Mouse (Mus musculus) monocyte, adult 5-6 weeks (primary cell): ENCODE measurements around the gene Pde6g. TPM values are rescaled to one million over a fixed set of nuclear protein-coding genes. Genes with fewer than 3 reads are reported as not detected.

Source experiments
- ATAC-seq: fragments of 153-309, 156-312 bp; replicated peaks from 2 replicates; pipeline ENCODE4 v1.8.0; 2017; ENCODE audit warnings: mild to moderate bottlenecking; ENCODE audit not compliant: low TSS enrichment, insufficient number of reproducible peaks, severe bottlenecking, poor library complexity, low FRiP score
- total RNA-seq: library from RNA; stranded (forward); fragments of 200-1000, 200-491, 200-594 nt; gene quantifications from 3 replicates; pipeline ENCODE4 v1.2.3, GENCODE M21; 2017

The Pde6g gene
- 0.29 TPM in 1 of 3 replicates, not detected in the others for total RNA-seq

- no peak for ATAC-seq
Measured at GRCm38 (mm10) chr11:120453306-120453705, at the start of gene Pde6g. Gene Pde6g (minus strand): TSS chr11:120453500.

GRCm38 (mm10) chr11:120501701-120502100 lies 48.4 kb upstream of the Pde6g start:
- no peak for ATAC-seq

- no peak for ATAC-seq
Measured at GRCm38 (mm10) chr11:120501018-120501417, 47.7 kb upstream of the Pde6g start.

- no peak for ATAC-seq
Measured at GRCm38 (mm10) chr11:120500357-120500756, 47.1 kb upstream of the Pde6g start.

GRCm38 (mm10) chr11:120499894-120500293 lies 46.6 kb upstream of the Pde6g start:
- ATAC-seq, result no peak

- no peak for ATAC-seq
Measured at GRCm38 (mm10) chr11:120498891-120499290, 45.6 kb upstream of the Pde6g start.

GRCm38 (mm10) chr11:120498226-120498625 lies 44.9 kb upstream of the Pde6g start:
- no peak for ATAC-seq

GRCm38 (mm10) chr11:120497436-120497835 lies 44.1 kb upstream of the Pde6g start:
- ATAC-seq, result no peak

- ATAC-seq, result no peak
Measured at GRCm38 (mm10) chr11:120493911-120494310, 40.6 kb upstream of the Pde6g start.

- no peak for ATAC-seq
Measured at GRCm38 (mm10) chr11:120493351-120493750, 40.1 kb upstream of the Pde6g start.

- ATAC-seq, result no peak
Measured at GRCm38 (mm10) chr11:120492878-120493203, 39.5 kb upstream of the Pde6g start.

- ATAC-seq, result no peak
Measured at GRCm38 (mm10) chr11:120492024-120492877, 39.0 kb upstream of the Pde6g start.

GRCm38 (mm10) chr11:120491317-120492023 lies 38.2 kb upstream of the Pde6g start, which contains the start of gene Slc25a10:
Gene Slc25a10 (plus strand): TSS chr11:120491840.
- ATAC-seq, result peak; percentile 66

- no peak for ATAC-seq
Measured at GRCm38 (mm10) chr11:120490291-120491046, 37.2 kb upstream of the Pde6g start.

- ATAC-seq, result peak; percentile 68
Measured at GRCm38 (mm10) chr11:120489054-120489761, 35.9 kb upstream of the Pde6g start.

- ATAC-seq, result no peak
Measured at GRCm38 (mm10) chr11:120488516-120488915, 35.2 kb upstream of the Pde6g start.

- ATAC-seq, result no peak
Measured at GRCm38 (mm10) chr11:120485251-120485650, 32.0 kb upstream of the Pde6g start.

- peak; percentile 85 for ATAC-seq
Measured at GRCm38 (mm10) chr11:120484265-120484981, 31.1 kb upstream of the Pde6g start, which contains the start of gene Mrpl12. Gene Mrpl12 (plus strand): TSS chr11:120484613.
